Mouse (Mus musculus) kidney, adult 18-20 months (tissue): ENCODE data around the gene Rai1.

ENCODE experiments used
- DNase-seq: peaks from one replicate; pipeline ENCODE4 v3.0.0; 2021

The Rai1 gene

DNA sequence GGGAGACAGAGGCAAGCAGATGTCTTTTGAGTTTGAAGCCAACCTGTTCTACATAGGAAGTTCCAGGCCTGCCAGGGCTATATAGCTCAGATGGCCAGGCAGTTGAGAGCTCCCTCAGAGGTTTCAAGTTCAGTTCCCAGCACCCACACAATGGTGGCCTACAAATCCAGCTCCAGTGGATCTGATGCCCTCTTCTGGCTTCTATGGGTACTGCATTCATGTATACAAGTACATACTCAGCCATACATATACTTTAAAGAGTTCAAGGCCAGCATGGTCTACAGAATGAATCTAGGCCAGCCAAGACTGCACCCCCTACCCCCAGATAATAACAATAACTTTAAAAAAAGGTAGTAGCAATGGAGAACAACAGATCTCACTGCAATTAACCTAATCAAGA lies 90.3 kb downstream of the Rai1 start:
- DNase-seq: no peak

DNA sequence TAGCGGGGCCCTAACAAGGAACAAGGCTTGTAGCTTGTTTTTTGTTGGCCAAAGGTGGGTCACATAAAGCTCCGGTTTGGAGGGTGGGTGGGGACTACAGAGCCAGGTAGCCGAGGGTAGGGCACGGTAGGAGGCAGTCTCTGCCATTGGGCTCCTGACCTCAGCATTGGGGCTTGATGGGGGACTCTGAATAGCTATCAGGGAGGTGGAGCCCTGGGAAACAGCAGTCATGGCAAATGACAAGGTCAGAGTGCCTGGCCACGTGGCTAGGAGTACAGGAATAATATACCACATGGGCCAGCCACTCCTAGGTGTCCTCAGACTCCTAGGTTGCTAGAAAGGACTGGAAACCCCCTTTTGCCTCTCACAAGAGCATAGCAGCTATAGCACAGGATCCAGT lies 91.5 kb downstream of the Rai1 start:
- no peak for DNase-seq

DNA sequence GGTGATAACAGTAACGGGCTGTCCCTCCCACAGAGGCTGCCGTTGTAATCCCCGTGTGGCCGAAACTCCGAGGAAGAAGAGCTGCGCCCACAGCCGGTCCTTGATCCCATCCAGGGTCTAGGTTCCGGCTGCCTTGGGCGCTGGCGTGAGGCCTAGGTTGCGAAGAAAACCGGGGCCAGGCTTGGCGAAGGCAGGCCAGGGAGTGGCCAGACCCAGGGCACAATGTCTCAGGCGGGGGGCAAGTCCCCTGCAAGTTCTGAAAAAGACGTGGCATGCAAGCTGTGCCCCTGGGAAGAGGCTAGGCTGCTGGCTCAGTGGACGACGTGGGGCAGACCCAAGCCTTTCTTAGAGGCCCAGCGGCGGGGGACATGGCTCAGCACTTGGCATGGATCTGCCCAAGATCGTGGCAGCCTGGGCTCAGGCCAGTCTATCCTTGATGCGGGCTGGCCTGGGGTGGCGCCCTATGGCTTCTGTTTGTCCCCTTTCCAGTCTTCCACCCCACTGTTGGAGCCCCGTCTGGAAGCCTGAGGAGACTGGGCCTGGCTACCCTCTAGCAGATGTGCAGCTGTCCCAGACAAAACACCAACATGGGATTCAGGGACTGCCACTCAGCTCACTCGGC lies 93.3 kb downstream of the Rai1 start:
- no peak for DNase-seq

DNA sequence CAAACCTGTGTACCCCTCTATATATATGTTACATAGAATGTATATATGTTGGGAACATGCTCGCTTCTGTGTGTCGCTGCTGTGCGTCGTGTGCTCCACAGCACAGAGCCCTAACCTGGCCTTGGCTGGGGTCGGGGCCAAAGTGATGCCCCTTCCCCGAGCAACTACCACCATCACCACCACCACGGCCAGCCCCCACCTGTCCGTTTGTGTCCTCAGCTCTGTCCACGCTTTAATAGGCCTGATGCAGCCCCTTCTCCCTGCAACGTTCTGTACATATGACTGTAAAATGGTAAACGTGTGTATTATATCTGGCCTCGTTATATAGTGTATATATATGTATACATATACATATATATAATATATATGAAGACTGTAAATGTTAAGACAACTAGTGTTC lies 93.8 kb downstream of the Rai1 start:
- no peak for DNase-seq

DNA sequence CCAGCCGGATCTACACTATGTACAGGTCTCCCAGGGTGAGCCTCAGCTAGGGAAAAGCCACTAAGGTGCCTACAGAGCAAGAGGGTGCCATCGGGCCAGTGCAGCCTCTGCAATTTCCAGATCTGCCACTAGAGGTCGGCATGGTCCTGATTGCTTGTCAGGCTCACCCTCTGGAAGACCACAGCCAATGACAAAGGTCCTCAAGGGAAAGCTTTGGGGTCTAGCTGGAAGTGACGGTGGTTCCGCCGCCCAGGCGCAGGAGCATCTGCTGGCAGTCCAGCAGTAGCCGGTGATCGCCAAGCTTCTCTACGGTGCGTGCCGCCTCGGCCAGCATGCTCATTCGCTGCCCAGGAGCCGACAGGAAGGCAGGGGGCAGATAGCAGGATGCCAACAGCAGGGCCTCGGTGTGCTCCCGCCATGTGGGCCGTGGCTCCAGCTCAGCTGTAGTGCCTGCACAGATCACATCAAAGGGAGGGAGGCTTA lies 94.9 kb downstream of the Rai1 start:
- DNase-seq: peak; percentile 95

DNA sequence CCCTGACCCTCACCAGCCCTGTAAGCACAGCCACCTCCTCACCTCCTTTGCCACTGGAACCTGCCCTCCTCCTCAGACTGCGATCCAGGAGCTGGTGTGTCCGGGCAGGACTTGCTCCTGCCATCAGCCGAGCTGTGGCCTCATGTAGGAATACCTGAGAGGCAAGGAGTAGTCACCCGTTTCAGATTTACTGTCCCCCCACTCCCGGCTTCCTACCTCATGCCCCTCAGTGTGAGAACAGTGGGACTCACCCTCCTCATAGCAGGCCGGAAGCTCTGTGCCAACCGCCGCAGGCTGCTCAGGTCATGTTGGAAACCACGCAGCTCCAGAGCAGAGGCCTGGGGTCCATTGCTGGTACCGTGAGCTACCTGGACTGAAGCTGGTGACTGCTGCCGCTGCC lies 95.6 kb downstream of the Rai1 start:
- no peak for DNase-seq

DNA sequence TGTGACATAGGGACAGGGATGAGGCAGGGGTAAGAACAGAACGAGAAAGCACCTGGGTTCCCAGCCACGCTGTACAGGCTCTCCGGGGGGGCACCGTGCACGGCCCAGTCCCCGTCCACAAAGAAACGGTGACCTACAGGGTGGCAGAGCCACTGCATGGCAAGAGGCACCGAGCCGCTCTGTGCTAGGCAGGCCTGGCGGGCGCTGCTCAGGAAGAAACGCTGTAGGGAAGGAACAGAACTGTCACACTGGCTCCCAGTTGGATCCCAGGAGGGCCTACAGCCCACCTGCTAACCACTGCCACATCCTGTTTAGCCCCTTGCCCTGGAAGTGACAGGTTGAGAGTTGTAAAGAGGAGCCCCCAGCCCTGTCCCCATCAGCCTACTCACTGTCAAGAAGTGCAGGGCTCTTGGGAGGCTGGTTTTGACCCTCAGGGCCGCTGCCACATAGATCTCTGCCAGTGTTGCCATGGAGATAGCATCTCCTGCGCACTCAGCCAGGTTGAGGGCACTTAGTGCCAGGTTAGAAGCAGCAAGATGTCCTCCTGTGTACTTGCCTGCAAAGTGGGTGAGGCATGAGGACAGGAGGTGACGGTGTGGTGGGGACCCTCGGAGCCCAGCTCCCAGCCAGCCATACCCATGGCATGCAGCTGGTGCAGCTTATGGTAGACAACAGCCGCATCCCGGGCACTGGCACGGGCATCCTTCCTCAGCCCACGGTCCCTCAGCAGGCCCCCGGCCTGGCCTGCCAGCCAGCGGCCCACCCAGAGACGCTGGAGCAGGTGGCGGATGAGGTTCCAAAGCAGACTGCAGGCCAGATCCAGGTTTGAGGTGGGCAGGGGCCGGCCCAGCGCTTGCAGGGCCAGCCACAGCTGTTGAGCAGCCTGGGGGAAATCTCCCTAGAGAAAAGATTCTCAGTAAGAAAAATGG lies 98.2 kb downstream of the Rai1 start:
- no peak for DNase-seq

DNA sequence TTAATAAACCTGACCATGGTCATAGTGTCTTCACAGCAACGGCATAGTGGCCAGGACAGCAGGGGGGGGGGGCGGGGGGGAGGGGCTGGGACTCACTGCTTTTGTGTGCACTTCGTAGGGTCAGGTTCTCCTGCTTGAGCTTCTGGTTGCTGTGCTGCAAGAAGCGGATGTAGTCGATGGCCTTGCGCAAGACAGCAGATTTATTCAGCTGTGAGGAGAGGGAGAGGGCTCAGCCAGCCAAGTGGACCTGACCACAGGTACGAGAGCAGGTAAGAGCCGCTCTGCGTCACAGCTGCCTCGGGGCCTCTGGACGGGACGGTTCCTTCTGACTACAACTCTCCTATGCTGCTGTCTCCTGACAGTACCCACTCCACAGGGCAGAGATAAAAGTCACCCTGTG lies 100.2 kb downstream of the Rai1 start:
- DNase-seq: no peak

DNA sequence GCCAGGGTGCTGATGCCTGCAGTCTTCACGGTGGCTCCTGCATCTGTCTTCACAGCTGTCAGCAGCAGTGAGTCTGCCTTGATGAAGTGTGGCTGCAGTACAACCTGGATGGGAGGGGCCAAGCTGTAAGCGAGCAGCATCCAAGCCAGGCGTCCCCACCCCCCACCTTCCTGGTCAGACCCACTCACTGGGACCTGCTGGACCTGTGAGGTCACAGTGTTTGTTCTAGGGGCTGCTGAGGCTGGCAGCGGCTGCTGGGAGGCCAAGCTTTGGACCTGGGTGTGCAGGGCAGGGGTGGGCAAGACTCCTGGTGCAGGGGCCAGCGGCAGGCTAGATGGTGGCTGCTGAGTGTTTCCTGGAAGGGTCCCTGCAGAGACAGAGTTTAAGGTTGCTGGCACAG lies 101.4 kb downstream of the Rai1 start:
- DNase-seq: no peak

DNA sequence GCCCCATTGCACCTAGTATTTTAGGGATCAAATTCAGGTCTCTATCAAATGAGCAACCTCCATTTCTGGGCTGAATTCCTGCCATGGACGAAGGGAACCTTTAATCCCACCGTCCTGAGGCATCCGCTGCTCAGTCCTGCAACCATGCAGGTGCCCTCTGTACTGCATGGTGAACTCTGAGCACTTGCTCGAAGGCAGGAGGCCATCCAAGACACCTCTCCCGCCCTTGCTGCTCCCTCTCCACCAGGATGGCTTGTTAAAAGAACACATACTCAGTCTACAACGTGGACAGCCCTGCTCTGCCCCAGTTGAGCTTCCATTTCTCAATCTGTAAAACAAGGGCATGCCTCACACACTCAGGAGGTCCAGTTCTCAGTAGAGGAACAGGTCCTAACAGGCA lies 103.4 kb downstream of the Rai1 start:
- peak; percentile 28 for DNase-seq

DNA sequence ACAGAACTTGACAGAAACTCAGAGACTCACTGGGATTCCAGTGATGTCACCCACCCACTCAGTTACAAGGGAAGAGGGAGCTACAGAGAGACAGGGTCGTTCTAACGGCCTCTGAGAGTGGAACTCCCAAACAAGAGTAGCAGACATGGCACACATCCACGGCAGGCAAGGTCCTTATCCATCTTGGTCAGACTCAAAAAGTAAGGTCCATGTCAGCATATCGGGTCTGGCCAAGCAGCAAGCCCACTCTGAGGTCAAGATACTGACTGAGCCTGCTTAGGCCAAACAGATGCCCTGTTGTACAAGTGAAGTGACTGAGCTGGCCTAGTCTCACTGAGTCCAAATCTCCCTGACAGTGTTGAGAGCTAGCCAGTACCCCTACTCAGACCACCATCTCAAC lies 103.9 kb downstream of the Rai1 start:
- no peak for DNase-seq

DNA sequence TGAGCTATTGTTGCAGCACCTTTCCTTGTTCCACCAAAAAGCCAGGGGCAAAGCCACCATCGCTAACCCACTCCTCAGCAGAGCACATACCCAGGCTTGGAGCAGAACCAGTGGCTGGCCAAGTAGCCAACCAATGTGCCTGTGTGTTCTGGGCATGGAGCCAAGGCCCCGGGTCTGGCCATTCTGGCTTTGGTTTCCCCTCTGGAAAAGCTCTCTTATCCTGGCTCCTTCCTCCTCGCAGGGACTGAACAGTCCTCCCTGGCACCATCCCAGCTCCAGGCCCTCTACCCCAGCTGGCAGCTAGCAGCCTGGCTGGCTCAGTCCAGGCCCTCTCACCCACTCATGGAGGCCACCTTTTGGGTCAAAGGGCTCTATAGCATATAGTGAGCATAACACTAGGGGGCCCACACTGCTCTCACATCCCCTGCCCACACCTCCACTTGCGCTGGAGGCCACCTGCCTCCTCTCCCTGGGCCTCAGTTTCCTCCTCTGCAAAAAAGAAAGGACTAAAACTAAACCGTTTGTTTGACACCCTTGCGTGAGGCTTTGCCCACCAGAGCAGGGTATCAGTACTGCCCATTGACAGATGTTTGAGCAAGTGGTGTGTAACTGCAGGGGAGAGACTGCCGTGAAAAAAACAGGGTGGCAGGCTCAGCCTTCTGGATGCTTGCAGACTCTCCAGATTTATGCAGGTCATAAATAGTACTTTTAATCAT lies 104.6 kb downstream of the Rai1 start:
- DNase-seq: peak; percentile 82

DNA sequence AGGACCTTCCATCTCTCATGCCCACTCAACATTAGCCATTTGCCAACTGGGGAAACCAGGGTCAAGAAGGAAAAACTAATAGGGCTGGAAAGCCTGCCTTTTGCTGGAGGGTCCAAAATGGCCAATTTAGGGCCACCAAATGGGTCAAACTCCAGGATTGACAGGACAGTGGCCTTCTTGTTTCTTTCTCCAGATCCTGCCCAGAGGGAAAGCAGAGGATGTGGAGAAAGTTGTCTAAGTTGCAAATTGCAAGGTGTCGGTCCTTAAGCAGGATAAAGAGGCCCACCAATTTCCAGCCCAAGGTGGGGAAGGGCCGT lies 105.1 kb downstream of the Rai1 start:
- DNase-seq: no peak

DNA sequence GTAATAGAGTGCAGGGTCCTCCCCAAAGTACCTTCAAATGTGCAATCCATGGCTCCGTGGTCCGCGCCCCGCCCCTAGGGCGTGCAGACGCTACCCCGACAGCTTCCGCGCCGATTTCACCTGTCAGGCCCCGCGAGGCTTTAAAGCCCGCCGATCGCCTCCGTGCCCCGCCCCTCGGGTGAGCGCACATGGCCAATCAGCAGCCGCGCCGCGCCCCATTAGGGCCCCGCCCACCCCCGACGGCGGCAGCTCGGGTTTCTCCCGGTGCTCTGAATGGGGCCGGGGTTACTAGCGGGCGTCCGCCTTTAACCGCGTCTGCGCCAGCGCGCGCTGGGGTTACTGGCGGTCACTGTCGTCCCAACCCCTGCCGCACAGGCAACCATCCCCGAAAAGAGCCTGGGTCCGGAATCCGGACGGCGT lies 105.5 kb downstream of the Rai1 start:
- peak; percentile 94 for DNase-seq

DNA sequence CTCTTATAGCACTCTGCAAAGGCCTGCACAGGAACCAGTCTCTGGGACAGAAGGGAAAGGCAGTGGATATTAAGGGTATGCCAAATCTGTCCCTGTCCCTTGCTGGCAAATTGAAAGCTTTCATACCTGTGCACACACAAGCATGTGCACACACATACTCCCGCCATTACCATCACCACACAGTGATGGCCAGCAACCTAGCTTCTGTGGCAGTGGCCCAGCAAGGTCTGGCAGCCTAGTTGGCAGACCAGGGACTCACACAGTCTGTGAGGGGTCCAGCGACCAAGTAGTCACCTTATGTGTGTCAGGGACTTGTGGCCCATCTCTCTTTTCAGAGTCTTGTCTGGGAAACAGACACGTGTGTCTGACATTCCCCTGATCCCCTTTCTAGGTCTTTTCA lies 106.3 kb downstream of the Rai1 start:
- DNase-seq: no peak

DNA sequence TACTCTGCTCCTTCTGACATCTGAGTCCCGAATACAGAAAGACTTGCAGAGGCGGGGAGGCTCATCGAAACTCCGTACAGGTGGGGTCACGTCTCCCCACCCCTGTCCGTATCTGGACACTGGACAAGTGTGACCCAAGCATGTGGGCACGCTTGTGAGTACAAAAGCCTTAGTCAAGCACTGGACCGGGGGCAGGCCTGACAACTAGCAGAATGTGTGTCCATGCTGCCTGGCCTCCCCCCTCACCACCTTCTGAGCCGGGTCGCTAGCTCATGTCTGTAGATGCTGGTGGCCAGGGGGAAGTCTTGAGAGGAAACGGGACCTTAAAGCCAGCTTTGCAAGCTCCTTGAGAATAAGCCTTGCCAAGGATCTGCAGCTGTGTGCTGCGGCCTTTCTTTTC lies 106.9 kb downstream of the Rai1 start:
- no peak for DNase-seq

DNA sequence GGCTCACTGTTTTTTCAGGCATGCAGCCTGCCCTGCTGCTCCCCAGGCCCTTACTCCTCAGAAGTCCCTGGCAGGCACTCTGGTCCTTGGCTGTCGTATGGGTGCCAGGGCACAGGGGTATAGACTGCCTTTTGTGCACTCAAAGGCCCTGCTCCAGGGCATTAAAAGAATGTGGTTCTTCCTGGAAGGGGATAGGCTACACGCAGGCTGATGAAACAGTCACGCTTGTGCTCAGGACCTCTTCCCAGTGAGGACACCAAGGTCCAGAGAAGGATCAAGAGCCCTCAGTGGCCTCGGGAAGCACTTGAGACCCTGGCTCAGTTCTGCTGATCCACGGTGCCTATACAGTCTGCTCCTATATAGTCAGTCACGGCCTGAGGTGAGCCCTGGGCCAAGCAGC lies 108.5 kb downstream of the Rai1 start:
- no peak for DNase-seq

DNA sequence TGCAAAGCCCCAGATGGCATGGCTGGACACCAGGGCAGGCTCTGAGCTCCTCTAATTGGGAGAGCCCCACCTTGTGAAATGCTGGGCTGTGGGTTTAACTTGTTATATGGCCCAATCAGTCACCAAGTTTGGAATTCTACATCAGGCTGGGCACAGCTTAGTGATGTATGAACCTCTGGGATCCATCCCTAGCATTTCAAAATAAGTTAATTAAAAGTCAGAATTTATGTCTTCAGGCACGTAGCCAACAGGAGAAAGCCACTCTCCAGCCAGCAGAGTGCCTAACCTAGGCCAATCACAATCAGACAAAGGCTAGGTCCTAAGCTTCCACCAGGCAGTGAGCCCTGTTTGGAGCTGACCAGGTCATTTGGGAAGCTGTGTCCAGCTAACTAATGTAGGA lies 111.9 kb downstream of the Rai1 start:
- DNase-seq: no peak

DNA sequence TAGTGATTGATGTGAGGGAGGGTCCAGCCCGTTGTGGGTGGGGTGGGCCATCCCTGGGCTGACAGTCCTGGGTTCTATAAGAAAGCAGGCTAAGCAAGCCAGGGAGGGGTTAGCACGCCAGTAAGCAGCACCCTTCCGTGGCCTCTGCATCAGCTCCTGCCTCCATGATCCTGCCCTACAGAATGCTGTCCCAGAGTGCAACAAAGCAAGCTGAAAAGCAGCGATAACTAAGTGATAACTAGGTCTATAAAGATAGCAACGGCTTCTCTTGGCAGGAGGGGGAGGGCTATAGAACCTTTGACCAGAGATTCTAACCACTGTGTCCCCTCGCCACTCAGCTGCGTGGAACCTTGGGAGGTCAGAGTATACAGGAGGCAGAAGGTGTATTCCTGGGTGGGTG lies 112.7 kb downstream of the Rai1 start:
- DNase-seq: no peak

DNA sequence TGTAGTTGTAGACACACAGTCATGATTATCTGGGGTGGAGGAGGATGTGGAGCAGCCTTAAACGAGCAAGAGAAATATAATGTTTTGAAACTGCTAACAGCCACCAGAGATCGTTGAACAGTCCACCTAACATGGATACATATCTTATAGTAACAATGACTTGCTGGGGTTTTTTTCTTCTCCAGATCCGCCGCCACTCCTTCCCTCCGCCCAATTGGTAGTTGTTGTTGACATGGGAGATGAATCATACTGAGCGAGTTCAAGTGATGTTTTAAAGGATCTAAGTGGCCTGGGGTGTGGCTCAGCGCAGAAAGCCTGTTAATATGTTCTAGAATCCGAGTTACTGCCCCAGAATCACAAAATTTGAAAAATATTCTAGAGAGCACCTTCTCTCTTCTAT lies 114.8 kb downstream of the Rai1 start:
- no peak for DNase-seq

DNA sequence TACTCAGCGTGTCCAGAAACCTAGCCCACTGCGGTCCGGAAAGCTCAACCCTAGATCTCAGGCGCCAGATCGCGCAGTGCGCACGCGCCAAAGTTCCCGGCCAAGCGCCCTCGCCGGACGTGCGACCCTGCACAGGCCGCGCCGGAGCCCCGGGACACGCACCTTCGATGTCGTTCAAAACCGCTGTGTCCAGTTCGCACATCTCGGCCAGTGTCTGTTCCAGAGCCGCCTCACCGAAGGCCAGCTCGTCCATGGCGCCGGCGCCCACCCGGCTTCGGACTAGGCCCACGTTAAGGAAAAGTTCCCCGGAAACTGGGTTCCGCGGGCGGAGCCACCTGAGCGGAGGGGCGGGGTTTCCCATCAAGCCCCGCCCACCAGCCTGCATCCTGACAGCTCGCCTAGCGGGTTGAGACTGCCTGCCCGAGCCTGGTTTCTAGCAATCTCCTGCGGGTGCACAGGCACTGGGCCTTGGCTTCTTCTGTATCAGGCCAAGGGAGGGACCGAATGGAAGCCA lies 115.5 kb downstream of the Rai1 start:
- peak; percentile 97 for DNase-seq

DNA sequence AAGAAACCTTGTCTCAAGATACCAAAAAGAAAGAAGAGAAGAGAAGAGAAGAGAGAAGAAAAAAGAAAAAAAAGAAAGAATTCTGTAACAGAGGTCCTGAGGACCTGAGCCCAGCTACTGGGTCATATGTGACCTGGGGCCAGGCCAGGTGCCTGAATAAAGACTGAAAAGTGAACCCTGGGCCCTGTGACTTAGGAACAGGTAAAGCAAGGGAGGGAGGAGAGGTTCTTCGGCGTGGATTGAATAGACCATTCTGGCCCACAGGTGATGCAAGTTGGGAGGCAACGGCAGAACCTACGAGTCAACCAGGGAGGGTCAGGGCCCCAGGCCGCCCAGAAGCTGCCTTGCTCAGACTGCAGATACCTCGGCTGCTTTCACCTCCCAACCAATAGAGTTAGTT lies 116.6 kb downstream of the Rai1 start:
- DNase-seq: no peak

DNA sequence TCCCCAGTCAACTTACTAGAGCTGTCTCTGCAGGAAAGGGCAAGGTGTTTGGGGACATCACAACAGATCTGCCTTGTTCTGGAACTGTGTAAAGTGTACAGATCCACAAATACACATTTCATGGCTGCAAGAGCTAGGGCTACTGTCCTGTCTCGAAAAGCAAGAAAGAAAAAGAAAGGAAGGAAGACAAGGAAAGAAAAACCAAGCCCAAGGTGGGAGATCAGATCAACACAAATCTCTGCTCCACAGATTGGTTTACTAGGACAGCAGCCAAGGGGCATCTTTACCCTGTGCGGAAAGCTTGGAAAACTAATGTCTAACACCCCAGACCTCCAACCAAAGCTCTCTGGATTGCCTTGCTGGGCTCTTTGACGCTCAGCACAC lies 117.3 kb downstream of the Rai1 start:
- DNase-seq: no peak
